Mouse (Mus musculus) common myeloid progenitor, adult 5-6 weeks (primary cell): ENCODE data around the gene Cmtm2a. TPM values are rescaled to one million over a fixed set of nuclear protein-coding genes. Genes with fewer than 3 reads are reported as not detected.
A peak's percentile ranks its signal among the peaks of the same experiment; 100 is the strongest.
"Not testable (repeated sequence)": the region's sequence is repeated elsewhere in the genome, so short reads cannot be mapped to it uniquely, and the experiment has no call there.

Source experiments
- ATAC-seq: replicated peaks from 2 replicates; pipeline ENCODE4 v1.8.0; 2016; ENCODE audit warnings: low read depth, mild to moderate bottlenecking, moderate TSS enrichment, inconsistent platforms; ENCODE audit not compliant: poor library complexity, severe bottlenecking
- total RNA-seq: library from RNA; stranded (forward); fragments of 200-1000, 187-1606 nt; gene quantifications from 2 replicates; pipeline ENCODE4 v1.2.3, GENCODE M21; 2017

The Cmtm2a gene
- total RNA-seq, 1 experiment from 2014 or later, result not detected

DNA sequence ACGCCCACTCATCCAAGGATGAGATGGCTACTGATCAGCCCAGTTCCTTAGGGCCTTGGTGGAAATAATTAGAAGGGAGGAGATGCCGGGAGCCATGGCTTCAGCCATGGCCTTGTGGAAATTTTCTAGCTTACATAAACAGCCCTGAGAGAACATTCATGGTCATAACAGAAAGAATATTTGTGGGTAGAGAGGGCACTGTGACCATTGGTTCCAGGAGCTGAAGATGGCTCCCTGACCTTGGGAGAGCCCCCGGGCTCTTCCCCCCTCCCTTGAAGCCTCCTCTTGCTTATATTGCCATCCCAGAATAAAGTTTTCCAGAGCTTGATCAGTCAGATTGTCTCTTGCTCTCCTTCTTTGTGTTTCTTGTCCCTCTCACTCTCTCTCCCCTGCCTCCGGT lies 9.6 kb upstream of the Cmtm2a start:
- not testable (repeated sequence) for ATAC-seq

DNA sequence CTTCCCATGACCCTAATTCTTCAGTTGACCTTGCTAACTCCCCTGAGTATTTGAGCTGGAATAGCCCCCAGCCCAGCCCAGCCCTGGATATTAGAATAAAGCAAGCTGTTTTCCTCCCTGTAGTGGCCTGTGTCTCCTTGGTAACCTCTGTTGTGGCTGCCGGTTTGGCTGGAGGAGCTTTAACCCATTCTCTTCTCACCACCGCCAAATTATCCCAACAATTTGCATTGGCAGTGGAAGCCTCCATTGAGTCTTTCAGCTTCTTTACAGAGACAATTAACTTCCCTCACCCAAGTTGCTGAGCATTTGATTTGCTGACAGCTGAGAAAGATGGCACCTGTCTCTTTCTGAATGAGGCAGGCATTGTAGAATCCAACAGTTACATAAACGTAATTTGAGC lies 8.6 kb upstream of the Cmtm2a start:
- ATAC-seq, result not testable (repeated sequence)

DNA sequence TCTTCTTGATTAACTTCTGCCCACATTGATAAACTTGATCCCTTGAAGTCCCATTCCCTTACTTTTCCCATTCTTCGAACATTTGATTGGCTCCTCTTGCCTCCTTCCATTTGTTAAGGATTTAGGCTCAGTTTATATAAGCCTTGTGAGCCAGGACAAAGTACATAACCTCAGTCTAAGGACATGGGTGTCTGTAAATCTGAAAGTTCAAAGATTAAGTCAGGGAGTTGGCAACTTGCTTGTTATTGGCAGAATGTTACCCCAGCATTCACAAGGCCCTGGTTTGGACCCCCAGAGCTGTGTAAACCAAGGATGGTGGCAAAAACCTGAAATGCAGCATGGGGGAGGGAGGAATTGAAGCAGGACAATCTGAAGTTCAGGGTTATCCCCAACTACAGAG lies 1.4 kb upstream of the Cmtm2a start:
- no peak for ATAC-seq

DNA sequence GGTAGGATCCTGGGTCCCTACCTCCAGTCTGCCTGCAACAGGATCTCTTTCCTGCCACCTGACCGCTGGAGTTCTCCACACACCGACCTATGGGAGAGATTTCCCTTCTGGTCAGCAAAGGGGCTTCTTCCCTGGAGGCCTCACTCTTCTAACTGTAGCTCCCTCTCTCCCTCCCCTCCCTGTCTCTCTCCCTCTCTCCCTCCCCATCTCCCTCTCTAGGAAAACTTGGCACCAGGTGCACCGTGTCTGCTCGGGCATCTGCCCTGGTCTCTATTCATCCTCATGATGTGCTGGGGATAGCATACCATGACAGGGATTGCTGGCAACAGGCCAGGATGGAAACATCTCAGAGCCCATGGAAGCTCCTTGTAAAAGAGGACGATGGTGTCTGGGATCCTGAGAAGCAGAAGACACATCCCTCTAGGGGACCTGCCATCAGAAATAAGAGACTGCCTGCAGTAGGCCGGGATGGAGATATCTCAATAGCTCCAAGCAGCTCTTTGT lies 24.0 kb downstream of the Cmtm2a start:
- no peak for ATAC-seq

DNA sequence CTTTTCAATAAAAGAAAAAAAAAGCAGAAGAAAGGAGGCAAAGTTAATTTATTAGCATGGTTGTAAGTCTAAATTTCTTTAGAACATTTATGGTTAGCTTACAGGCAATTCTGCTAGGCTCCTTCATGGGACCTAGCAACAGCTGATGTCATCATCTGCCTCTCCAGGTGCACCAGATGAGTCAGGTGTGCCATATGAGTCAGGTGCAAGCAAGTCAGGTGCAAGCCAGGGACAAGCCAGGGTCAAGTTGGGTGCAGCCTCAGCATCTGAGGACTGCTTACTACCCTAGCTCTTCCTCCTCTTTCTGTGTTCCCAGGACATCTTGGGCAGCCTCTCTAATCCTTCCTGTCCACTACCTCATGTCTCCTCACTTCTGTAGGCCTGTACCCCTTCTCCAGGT lies 24.6 kb downstream of the Cmtm2a start:
- no peak for ATAC-seq

DNA sequence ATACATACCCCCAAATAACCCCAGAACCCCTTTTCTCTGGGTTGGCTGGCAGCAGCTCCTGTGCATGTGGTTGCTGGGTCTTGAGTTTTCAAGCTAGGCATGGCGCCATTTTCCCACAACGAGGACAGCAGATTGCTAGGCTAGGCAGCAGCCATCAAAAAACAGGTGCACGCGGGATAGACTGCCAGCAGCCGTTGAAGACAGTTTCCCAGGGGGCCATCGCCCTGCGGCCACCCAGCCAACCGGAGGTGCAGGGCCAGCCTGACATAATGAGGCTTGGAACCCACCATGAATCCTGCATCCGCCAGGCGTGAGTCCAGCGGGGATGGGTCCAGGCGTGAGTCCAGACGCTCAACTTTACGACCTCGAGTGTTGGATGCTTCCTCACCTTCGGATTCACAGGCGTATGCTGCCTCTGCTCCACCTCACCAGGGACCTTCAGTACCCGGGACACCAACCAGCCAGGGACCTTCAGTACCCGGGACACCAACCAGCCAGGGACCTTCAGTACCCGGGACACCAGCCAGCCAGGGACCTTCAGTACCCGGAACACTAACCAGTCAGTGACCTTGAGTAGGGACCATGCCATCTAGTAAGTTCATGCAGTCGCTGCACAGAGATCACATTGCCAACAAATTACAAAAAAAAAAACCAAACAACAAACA lies 28.6 kb downstream of the Cmtm2a start:
- ATAC-seq, result not testable (repeated sequence)

DNA sequence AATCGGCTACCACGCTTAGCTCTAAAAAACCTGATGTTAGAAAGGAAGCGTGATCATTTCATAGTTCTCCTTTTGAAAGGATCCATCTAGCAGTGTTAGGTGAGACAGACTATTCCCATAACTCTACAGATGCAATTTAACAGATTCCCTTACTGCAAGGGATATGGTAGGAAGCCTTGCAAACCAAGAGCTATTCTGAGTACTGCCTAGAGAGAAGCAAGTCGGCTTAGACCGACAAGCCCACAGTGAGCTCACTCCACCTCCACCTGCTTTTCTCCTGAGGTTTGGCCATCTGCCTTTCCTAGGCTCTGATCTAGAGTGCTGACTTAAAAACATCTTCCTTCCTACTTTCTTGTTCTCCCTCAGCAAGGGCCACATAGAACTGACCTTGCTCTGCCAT lies 31.2 kb downstream of the Cmtm2a start:
- ATAC-seq, result not testable (repeated sequence)

DNA sequence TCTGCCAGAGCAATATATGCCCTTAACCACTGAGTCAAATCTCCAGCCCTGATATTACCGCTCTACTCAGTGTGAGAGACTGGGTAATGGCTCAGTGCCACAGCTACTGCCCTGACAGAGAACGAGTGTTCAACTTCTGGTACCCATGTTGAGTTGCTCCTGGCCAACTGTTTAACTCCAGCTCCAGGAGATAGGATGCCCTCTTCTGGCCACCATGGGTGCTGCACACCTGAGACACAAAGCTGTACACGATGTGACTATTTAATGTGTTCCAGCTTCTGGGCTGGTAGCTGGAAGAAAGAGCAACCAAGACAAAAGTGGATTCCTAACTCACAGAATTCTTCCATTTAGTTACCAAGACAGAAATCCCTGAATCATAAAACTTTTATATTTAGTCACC lies 40.0 kb downstream of the Cmtm2a start:
- ATAC-seq, result no peak; the same call in 1 of the 2 replicates

DNA sequence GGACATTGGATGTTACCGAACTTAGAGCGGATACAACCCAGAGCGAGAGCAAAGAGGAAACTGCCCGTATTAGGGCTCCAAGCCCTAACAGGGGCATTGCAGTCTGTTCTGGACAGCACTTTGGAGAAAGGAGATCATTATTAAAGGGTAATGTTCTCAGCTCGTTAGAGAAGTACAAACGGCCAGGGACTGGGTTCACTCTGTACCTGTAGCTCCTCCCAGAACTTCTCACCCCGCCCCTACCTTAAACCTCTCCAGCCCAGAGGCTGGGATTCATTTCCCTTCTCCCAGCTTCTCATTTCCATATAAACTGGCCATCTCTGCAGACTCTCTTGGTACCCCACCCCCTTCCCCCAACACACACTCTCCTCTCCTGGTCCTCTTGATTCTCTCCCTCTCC lies 41.5 kb downstream of the Cmtm2a start:
- 0 out of 2 replicates have a peak, but pooled peaks have one; percentile 0 for ATAC-seq

DNA sequence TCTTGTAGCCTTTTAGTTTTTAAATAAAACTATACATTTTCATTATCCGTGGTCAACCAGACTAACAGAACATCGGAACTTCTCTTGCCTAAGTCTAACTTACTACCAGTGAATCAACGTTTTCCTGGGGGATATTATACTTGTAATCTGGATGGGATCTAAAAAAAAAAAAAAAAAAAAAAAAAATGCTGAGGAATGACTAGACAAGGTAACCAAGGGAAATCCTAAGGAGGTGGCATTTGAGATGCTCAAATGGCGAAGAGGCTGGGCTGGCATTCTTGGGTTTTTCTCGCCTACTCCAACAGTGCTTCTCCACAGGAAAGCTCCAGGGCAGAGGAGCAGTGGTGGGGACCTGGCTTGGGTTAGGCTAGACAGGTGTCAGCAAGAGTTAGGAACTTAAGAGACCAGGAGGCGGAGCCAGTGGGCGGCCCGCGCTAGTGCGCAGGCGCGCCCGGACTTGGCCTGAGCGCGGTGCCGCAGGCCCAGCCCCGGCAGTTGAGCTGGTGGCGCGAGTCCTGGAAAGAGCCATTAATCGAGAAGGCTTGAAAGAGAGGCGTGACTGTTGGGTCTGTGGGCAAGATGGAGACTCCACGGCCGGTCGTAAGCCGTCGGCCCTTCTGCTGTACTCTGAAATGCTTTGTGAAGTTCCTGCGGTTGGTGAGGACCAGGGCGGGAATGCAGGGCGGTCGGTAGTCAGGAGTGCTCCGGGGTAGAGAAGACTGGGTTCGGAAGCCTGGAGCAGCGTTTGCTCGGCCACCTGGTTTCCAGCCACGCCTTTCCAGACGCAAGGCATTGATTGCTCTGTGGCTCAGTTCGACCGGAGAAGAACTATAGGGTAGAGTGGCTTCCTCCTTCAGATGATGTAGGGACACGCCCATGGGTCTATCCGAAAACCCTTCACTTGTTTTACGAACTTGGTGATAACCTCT lies 42.3 kb downstream of the Cmtm2a start, which contains the start of gene Cklf:
Gene Cklf, plus strand, starts transcription at position 423 of the 929 bp plus-strand sequence.
- ATAC-seq, result peak; percentile 54

DNA sequence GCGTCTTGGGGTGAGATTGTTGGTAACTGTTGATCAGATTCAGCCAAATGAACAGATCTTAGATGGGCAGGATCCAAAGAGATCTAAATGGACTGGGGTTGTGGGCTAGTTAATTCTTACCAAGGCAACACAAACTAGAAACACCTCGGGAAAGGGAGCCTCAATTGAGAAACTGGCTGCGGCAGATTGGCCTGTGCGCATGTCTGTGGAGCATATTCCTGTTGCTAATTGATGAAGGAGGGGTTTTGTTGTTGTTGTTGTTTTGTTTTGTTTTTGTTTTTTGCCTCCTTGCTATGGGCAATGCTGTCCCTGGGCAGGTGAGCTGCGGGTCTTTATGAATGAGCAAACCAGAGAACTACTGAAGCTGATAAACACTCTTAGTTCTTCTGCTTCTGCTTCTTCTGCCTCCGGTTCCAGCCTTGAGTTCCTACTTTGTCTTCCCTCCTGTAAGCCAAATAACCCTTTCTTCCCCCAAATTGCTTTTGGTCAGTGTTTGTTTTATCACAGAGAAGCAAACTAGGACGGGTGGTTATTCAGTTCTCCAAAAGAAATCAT lies 43.5 kb downstream of the Cmtm2a start:
- no peak for ATAC-seq

DNA sequence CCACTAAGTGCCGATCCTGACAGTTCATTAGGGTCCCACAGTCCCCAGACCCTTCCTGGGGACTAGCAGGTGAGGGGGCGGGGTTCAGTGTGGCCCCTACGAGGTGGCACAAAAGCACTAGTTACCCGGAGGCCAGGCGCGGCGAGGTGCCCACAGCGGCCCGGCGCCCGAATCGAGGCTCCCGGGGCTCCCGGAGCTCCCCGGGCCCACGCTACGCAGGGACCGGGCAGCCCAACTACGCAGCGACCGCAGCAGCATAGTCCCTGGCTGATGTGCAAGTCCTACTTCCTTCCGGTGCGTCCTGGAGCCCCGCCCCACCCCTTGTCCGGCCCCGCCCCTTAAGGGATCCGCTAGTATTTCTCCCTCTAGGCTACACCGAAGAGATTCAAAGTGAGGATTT lies 44.7 kb downstream of the Cmtm2a start, which contains the start of gene Tk2:
Gene Tk2, minus strand, starts transcription at position 283 of the 400 bp plus-strand sequence.
- ATAC-seq, result peak; percentile 66

DNA sequence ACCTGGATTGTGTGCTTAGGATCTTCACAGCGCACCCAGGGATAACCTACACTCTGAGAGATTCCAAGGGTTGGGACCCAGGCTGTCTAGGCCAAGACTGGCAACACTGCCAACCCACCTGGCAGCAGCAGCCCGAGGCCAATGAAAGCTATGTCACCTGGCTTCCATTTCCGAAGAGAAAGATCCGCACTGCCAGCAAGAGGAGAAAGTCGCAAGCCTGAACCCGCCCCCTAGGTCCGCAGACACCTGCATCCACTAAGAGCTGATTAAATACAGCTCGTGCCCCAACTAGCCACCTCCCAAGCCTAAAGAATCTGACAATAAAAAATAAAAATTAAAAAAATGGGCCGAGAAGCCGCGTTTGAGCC lies 45.1 kb downstream of the Cmtm2a start:
- no peak for ATAC-seq

DNA sequence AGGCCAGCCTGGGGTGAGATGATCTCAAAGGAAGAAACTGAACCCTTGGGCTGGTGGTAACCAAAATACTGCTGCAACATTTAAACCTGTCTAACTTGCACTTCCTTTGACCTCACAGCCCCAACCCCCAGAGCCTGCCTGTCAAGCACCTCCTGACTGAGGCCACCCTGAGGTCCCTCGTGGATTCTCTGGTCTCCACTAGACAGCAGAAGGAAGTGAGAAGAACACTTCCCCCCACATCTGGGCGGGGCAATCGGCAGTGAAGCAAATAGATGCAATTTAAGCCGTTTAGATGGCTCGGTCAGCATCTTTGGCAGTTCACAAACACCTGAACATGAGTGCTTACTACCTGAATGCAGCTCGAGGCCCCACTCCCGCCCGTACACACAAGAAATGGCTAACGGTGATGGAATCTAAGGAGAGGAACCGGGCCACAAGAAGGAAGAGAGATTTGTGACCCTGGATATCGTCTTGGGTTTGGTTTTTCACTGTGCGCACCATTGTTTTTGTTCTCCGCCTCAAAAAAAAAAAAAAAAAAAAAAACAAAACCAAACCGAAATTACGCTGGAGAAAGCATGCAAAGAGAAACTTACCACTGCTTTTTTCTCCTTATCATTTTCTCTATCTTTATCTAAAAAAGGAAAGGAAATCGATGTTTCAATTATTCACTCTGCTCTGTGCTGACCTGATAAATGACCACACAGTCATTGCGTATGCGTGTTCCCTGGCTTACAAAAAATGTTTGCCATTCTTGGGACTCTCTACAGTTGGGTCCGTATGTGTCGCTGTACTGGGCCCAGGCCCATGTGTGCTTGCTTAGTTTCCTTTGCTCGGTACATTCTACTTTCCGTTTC lies 45.7 kb downstream of the Cmtm2a start:
- ATAC-seq, result peak; percentile 47

DNA sequence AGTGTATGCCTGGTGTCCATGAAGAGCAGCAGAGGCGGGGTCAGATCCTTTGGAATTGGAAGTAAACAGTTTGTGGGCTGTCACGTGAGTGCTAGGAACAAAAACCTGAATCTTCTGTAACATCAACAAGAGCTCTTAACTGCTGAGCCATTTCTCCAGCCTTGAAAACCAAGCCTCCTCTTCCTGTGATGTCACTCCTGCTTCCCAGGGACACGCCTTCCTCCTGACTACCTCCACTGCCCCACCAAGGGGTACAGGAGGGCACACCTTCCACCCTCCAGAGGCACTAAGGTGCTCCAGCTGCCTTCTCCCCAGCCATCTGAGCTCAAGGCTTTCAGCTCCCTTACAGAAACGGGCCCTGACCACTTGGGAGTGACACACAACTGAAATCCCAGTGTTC lies 46.4 kb downstream of the Cmtm2a start:
- 0 out of 2 replicates have a peak, but pooled peaks have one; percentile 0 for ATAC-seq

DNA sequence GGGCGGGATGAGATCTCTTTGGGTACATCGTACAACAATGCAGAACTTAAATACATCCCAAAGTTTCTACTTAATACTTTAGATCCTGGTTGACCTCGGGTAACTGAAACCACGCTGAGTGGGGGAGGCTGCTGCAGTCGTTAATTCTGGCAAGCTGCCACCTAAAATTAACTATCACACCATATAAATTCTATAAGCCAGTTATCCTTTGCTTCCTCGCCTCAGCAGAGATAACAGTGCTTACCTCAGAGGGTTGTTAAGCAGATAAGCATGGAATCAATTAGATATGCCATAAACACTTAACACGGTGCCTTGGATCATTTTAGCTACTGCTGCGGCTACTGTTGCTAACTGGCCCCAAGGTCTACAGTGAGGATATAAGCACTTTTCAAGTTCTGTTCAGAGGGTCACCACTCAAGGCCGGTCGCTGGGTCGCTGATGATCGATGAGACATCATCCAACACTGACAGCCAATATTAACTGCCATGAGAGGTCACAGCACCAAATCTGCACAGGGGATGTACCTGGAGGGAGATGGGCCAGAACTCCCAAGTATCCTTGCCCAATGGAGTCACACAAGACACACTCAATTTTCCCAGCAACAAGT lies 50.8 kb downstream of the Cmtm2a start:
- ATAC-seq, result no peak

DNA sequence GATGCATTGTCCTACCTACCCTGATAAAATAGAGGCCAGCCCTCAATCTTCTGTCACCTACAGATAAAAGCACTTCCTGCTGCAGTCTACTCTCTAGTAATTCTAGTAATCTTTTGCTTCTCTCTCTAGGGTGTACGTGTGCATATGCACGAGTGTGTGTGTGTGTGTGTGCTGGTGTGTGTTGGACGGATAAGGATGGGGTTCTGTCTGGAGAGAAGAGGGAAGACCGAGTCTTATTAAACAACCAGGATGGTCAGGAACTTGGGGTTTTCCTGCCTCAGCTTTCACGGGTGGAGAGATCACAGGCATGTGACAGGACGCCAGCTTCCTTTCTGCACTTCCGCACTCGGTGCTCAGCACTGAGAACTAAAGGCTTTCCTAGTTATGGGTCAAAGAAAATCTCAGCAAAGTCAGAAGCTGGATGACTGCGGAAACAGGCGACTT lies 53.5 kb downstream of the Cmtm2a start:
- peak; percentile 77 for ATAC-seq

DNA sequence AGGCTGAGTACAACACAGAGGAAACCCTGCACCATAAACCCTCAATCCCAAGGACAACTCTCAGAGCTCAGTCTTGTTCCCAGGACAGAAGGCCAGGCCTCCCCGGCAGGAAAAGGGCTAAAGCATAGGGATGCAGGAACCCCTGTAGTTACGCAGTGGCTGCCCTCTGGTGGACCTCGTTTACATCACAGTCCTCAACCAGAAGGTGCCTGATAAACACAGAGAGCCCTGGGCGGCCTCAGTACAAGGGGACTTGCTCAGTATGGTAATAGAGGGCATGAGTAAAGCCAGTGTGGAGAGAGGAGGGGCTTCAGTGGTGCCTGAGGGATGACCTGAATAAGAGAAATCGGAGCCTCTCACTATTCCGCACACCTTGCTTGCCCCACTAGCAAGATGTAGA lies 58.4 kb downstream of the Cmtm2a start:
- no peak for ATAC-seq

DNA sequence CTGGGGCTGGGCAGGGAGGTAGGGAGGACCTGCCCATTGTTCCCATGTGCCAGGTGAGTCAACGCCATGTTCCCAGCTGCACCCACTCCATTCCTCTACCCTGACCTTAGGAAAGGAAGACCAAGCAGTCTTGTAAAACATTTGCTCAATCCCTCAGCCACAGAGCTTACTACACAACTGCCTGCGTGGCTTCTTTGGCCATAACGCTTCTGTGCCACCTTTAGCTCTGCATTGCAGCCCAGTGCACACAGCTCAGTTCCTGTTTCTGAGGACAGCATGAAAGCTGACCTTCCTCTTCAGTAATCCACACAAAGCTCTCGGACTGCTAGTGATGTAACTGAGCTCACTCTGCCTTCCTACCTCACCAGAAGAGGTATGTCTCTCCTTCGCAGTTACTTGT lies 60.1 kb downstream of the Cmtm2a start:
- ATAC-seq, result peak; percentile 86
